Mouse (Mus musculus) lung, postnatal 0 days (tissue): Measurements from ENCODE around the gene Fbxw5.
"Not testable (repeated sequence)": the region's sequence is repeated elsewhere in the genome, so short reads cannot be mapped to it uniquely, and the experiment has no call there.

Experiments
- CTCF ChIP-seq: IDR thresholded peaks from 2 replicates; pipeline ENCODE4 v1.5.1; 2016; ENCODE audit warnings: antibody characterized with exemption, mild to moderate bottlenecking
- EP300 ChIP-seq: IDR thresholded peaks from 2 replicates; pipeline ENCODE4 v1.6.1; 2016; ENCODE audit warnings: antibody characterized with exemption, mild to moderate bottlenecking, control low read depth

DNA sequence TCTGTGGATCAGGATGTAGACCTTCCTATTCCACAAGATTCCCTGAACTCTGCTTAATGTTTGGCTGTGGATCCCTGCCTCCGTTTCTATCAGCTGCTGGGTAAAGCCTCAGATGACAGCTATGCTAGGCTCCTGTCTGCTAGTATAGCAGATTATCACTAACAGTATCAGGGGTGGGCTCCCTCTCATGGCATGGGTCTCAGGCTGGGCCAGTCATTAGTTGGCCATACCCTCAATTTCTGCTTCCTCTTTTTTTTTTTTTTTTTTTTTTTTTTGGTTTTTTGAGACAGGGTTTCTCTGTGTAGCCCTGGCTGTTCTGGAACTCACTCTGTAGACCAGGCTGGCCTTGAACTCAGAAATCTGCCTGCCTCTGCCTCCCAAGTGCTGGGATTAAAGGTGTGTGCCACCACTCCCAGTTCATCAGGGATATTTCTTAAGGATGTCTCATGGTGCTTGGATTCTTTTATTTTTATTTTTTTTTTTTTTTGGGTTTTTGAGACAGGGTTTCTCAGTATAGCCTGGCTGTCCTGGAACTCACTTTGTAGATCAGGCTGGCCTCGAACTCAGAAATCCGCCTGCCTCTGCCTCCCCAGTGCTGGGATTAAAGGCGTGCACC, 52.7 kb downstream of the Fbxw5 start:
- not testable (repeated sequence) for TF ChIP-seq CTCF, EP300
